Mouse (Mus musculus): ENCODE measurements at regions not wholly inside any gene's neighbourhood (a gene's known extent, or its start where the extent isn't known, plus 50 kb on each side); places are given as distances from the start of the nearest gene placed in this dataset.

DNA sequence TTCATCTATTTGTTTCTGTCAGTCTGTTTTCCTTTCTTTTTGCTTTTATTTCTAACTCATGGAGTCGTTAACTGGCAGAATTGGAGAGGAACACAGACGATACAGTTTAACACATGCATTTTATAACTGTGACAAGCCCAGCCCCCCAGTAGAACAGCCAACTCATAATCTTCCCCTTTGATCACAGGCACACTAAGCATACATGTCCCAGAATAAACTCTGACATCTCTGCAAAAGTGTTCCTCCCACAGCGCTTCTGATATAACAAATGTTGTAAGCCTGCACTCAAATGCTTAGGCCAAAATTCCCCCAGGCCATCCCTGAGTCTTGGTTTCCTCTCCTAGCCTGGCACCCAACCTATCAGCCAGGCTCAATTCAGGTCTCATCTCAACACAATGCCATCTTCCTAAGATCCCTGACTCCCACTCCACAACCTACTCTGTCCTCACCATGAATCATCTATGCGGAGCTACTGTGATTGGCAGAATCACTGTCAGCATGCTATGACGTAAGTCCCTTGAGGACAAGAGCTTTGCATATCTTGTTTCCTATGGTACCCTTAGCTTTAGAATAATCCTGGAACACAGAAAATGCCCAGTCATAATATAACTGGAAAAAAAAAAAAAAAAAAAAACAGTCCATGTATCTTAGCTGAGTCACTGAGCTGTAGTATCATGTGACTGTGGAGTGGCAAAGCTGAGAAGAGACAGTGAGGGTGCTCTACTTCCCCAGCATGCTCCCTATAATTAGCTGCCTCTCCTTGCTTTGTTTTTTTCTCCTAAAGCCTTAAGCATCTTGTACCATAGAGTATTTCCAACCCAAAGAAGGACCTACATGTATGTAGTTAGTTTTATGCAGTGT, 146.7 kb downstream of the Plk2 start:
- DNase-seq: no peak

DNA sequence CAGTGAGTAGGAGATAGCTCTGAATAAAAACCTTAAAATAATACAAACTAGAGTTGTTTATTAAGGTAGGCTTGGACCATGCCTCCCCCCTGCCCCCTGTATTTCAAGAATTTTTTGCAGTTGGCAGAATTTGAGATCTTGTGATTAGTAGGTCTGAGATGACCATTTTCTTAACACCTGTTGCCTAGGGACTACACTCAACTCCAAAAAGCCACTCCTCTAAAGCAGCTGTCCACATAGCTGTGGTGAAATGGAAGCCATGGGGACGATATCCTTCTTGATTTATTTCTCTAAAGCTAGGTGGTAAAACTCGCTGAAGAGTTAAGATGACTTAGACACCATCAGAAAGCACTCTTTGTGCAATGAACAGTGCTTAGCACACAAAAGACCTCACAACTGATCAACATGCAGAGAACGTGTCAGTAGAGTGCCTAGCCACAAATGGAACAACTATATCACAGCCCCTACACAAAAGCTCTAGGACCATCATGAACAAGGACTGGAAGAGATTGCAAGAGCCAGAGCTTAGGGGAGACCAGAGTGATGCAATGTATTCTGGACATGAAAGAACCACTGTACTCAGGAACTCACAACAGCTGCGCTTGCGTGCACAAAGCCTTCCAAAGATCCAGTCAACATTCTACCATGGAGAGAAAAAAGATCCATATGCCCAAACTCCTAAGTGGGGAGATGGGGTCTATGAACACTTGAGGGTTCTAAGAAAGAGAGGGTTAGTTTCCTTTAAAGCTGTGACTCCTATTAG, 147.6 kb downstream of the Plk2 start:
- no peak for DNase-seq

DNA sequence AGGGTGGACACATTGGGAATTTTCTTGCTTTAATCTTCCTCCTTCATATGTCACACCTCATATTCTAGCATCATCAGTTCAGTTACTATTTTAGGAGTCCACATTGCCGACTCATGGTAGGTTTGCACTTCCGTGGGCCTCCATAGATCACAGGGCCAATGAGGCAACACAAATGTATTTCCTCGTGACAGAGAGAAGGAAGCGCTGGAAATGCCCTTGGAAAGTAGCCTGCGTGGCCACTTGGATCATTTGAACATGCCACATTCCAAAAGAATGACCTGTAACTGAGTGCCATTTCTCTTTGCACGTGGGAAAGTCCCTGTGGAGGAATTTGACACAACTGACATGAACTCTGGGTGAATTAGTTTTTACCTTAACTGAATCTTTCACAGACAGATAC, 150.6 kb downstream of the Plk2 start:
- peak; percentile 45 for DNase-seq

DNA sequence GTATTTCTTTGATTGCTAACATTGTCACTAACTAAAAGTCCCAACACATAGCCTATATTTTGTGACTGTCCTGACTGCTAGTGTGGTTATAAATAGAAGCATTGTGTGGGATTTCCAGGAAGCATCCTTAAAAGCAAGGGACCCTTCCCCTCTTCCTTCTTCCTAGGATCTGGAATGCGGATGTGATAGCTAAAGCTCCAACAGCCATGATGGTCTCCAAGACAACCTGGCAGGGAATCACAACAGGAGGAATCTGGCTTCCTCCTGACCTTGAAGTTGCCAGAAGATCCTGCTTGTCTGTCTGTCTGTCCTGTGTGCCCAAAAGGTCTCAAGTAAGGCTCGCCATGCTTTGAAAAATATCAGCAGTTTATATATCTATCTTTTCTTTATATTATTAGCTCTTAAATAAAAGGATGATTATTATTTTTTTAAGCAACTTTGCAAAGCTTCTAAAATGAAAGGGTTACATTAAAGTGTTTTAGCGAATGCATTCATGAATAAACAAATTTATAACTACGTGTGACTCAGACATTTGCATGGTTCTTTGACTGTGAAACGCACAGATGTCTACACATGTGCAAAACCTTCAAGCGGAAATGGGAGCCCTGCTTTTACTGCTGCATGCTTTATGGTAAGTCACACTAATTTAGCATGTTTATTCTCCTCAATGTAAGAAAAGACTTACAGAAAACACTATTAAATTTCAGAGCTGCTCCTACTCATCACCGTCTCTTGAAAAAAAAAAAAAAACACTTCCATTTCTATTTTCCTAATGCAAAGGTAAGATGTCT, 160.9 kb downstream of the Plk2 start:
- DNase-seq: peak; percentile 26

DNA sequence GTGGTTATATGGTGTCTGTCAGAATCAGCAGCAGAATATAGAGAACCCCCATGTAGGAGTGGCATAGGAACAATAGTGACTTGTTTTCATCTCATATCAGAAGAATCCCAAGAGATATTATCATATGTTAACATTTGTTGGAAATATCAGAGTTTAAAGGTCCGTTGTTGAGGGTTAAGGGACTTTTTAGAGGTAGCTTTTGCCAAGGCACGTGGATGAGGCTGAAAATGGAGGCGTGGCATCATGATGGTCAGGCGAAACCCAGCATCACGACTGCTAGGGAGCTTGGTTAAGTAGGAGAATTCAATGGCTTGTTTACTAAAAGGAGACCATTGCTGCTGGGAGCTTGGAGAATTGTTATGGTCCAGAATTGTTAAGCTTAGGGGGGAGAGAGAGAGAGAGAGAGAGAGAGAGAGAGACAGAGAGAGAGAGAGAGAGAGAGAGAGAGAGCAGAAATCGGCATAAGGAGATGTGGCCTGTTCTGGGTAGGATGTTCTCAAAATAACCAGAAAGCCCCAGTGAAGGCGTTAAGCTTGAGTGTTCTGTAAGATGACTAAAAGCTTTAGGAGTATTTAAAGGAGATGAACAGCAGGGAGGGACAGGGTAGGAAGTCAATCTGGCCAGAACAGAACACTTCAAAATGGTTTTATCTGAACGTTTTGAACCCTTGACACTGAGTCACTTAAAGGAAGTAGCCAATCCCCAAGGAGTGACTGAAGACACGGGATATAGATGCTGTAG, 161.7 kb downstream of the Plk2 start:
- DNase-seq: no peak

DNA sequence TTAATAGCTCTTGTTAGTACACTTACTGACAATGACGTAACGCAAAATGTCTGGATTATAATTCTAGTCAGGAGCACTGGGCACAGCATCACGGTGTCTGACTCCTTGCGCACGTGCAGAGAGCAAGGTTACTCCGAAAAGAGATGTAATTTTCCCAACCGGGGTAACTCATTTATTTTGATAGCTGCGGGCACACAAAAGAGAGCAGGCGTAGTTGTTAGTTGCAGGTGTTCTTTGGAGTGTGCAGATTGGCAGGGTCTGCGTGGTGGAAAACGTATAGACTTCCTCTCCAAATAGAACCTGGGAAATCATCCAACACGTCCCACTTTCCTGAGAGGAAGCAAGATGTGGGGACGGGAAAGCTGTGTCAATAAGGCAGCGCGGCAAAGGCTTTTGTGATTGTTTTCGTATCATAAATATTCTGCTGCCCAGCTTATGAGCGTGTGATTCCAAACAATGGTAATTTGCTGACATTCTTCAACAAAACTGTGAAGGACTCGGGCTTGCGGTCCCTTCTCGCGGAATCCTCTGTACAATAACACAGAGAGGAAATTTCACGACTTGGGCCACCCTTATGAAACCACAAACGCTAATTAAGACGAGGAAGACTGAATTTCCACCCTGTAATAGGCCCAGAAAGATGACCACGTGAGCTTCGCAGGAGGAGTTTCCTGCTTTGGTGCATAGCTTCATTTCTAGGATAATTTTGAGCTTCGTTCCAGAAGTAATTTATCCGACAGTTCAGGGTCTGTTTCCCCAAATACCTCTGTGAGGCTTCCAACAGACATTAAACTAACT, 163.3 kb downstream of the Plk2 start:
- peak; percentile 56 for DNase-seq

DNA sequence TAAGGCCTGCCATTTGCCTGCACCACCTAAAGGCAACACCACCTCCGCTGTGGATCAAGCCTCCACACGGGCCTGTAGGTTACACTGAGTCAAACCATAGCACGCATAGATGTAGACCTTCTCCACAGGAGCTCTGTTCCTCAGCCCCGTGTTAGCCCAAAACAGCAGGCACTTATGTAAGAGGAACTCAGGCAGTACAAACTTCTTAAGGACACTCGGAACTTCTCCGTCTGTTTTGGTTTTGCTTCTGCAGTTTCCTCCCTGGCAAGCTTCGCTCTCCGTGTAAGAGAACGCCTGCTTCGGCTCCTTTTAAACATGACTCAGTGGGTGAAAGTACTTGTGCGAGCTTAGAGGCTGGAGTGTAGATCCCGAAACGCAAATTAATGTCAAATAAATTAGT, 165.7 kb downstream of the Plk2 start:
- no peak for DNase-seq

DNA sequence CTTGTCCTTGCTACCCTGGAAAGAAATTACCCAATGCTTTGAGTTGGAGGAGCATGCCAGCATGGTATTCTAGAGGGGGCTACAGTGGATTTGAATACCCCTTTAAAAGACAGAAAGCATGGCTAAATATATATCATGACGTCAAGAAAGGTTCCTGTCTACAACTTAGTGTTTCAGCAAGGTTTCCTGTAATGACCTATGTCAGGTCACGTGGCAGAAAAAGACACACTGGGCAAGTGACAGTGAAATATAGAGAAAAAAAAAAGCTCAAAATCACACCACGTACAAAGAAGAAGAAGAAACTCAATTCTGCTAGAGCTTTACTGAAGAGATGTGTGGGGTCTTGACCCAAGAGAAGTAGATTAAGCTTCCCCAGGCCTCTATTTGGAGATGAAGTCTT, 167.7 kb downstream of the Plk2 start:
- DNase-seq: no peak

DNA sequence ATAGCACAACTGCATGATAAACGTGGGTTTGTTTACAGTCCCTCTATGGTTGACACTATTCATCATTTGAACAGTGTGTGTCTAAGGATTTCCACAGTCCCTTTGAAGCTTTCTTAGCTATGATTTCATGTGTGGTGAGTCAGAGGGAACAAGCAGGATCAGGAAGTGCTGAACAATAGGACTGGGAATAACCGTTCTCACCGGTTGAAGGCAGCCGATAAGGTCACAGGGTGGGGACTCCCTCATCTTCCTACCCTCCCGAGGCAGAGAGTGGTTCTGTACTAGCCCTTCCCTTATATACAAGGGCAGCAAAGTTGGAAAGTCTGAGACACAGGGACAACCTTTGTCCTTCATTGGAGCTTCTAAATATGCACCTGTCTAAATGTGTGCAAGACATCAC, 168.1 kb downstream of the Plk2 start:
- peak; percentile 42 for DNase-seq

DNA sequence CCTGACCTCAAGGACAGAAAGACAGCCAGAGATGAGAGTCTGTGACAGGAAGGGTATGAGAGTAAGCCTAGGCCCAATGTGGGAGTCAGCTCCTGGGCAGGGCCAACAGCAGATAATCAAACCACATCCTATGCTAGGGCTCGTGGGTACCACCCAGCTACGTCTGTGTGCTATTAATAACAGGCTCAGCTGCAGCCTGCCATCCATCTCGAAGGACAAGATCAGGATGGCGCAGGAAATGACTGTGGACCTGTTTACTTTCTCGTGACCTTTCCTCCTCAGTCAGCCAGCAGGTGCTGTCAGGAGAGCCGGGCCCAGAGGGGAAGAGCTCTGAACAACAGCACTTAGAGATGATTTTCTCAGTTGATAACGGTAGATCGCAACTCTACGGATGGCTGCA, 169.1 kb downstream of the Plk2 start:
- DNase-seq: peak; percentile 44

DNA sequence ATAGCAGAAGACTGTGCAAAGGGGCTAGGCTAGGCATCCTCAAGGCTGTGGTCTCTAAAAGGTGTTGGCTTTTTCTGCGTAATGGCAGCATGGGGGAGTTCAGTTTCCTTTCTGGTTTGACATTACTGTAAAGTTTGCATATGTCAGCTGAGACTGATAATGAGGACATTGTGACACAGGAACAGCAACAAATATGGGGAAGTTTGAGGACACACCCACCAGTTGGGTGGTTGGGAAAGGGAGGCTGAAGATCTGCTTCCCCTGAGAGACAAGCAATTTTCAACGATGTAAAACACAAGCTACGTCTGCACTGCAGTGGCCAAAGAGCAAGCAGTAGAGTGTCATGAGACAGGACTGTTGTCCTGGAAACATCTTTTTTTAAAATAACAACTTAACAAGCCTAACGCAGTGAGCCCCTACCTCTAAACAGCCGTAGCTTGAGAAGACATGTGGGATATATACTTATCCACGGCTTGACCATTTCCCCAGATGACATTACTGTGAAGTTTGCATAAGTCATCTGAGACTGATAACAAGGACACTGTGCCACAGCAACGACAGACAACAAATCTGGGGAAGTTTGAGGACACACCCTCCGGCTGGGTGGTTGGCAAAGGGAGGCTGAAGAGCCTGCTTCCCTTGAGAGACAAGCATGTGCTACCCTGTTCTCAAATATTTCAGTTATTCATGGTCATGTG, 173.8 kb downstream of the Plk2 start:
- DNase-seq: no peak

DNA sequence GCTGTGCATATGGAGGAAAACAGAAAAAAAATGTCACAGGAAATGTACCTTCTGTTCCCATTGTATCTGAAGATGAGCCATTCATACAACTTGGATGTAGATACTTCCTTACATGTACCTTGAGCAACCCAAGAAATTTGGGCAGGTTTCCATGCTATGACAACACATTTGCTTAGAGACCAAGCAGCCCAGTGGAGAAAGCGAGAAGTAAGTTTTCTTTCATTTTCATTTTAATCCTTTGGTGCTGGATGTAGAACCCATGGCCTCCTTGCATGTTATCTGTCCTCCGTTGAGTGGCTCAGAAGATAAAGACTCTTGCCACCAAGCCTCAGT, 174.3 kb downstream of the Plk2 start:
- no peak for DNase-seq

DNA sequence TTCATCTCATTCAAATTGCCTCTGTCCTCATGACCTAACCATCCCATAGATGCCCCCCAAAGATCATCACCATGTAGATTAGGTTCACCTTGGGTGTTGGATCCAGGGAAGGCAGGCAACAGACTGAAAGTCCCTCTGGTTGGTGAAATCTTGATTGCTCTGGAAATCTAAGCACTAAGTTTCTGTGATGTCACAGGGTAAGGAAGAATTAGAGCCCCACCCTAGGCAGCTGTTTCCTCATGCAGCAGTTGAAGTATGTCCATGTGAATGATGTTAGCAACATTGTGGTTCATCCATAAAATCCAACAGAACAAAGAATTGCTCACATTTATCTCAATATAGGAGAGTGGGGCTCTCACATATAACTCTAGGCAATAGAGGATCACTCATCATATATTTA, 175.5 kb downstream of the Plk2 start:
- no peak for DNase-seq

DNA sequence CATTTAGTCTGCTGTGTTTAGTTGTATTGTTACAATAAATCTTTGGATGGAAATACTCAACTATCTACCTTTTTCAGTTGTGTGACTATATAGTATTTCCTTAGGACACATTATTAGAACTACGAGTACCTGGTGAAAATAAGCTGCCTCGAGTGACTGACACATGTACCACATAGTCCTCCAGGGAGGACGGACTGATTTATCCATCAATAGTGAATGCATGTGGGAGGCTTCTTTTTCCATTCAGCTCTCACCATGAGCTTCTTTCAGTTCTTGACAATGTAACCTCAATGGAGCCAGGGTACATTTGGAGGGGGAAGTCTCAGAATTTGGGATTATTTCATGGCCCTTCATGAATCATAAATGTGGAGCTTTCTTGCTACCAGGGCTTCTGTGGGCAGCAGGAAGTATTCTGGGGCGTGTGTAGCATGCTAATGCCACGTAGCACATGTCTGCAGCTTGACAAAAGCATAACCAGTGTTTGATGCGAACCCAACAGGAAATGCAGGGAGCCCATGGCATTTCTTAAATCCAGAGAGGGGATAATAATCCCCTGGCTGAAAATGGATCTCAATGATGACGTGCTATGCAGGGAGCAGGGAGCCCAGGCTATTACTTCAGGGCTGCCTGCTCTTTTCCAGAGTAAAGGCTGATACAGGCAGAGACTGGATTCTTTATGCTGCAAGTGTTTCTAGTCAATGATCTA, 178.7 kb downstream of the Plk2 start:
- no peak for DNase-seq

DNA sequence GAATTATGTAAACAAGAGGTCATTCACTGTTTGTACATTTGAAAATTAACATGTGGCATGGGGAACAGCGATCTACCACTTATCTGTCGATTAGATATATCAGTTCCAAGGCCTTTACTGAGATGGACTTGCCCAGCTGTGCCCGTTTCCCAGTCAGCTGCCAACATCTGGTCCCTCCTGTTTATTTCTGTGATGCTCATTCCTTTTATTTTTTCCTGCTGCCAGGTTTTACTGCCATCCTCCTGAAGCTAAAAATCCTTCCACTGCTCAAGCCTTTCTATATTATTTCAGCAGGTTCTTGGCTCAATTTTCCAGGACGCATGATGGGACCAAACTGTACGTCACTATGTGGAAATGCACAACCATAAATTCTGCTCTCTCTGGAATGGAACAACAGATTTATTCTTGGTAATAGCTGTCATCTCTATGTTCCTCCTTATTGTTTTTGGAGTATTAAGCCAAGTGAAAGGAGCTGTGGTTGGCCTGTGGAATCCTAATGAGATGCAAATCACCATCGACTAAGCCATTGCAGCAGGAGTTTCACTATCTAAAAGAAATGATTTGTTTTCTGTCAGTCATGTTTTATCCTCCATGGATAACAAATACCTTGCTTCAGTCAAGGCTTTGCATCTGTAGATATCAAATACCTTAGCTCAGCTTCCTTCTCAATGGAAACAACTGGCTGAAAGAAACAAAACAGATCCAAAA, 180.1 kb downstream of the Plk2 start:
- no peak for DNase-seq

DNA sequence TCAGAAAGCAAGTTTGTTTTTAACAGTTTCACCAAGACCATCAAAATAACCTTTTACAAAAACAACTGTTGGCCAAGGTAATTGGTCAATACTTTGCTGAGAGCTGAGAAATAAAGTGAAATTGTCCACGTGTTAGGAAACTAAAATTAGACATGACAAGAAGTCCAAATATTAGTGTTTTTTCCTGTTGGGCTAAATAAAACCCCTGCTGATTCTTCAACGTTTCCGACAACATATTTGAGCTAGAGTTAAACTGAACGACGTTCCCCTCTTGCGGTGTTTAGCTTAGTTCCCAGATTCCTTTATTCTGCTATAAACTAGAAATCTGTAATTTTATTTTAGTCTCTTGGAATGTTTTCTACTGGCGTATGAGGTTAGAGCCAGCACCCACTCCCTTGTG, 183.3 kb downstream of the Plk2 start:
- no peak for DNase-seq

DNA sequence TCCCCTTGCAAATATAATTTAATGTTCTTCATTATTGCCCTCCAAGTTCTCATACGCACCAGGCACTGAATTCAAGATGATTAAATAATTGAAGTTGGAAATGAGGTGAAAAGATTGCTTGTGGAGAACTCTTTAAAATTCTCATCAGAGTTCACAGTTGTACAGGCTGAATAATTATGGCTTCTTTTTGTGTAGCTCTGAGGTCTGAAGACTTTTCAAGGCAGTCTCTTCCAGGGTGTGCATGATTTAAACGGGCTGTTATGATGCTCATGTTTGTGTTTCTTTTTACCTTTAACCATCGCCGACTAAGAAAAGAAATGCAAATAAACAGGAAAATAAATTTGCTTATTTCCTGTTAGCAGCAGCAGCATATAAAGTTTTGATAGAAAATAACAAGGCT, 185.3 kb downstream of the Plk2 start:
- no peak for DNase-seq

DNA sequence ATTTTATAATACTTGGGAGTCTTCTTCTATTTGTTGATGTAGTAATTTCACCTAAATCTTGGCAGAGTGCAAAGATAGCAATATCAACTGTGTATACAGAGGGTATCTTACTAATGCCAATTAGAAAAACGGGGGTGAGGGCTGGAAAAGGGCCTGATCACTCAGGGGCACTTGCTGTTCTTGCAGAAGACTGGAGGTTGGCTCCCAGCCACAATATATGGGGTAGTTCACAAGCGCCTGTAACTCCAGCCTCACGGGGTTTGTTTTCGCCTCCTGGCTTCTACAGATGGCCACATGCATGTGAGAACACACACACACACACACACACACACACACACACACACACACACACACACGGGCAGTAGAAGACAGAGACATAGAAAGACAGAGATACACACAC, 185.7 kb downstream of the Plk2 start:
- no peak for DNase-seq

DNA sequence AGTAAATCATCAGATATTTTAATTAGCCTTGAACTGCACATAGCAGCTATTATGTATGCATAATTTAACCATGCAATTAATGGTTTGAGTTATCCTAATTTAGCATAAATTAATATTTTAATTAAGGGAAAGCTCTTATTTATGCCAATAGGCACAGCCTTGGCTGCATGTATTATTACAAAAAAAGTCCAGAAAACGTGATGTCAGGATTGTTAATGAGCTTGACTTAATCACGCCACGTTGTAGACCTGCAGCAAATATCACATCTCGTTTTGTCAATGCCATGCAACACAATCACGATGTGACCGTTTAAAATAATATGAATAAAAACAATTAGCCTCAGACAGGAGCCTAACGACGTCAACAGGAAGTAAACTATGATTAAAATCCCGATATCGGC, 189.9 kb downstream of the Plk2 start:
- no peak for DNase-seq

DNA sequence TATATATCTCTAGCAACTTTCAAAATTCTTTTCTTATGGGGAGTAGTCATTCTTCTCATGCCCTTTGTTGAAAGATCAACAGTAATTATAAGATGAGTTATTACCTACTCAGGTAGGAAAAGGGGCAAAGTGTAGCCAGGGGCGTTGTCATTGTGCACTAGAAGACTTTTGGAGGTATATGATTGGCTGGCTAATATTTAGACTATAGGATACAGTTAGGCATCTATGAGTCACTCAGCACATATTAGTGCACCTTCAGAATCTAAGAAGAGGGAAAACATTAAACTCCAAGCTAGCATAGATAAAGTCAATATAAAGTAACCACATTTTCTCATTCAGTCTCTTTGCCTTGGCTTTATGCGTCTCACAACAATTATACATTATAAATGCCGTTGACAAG, 199.8 kb downstream of the Plk2 start:
- no peak for DNase-seq
